Mouse (Mus musculus): ENCODE results near the gene Acer3. TPM values are rescaled to one million over a fixed set of nuclear protein-coding genes. Genes with fewer than 3 reads are reported as not detected.

Acer3 gene
- polyA plus RNA-seq, 1 experiment = 6.2 TPM

DNA sequence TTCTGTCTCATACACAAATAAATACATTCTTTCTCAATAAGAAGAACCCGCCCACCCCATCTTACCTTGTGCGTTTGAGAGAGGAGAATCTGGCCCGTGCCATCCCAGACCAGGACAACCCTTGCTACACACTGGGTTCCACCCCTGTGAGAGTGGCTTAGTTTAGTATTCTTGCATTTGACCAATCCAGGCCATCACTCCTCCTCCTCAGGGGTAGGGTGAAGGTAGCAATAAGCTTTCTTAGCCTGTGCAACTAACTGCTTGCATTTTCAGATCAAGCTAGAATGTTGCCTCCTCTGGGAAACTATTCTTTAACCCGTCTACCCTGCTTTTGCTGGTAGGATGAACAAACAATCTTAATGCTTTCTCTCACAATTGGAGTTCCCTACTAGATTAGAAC lies 121.6 kb downstream of the Acer3 start, which contains the start of gene B3gnt6:
Gene B3gnt6, minus strand, starts transcription at position 101 of the 400 bp plus-strand sequence.
- Histone ChIP-seq H3K4me3 (ENCODE audit: extremely low read depth, insufficient read depth, insufficient read length) (no peak within 1 kb of the TSS), H3K4me1 (ENCODE audit: control insufficient read depth, insufficient read depth, insufficient read length) (peaks cover 1% of the 10 kb centered on the region; the same call in 1 of the 2 replicates), H3K36me3 (ENCODE audit: control insufficient read depth, insufficient read depth, low read length) (no peaks in the 10 kb centered on the region), H3K27ac (ENCODE audit: insufficient read depth, low read length) (no peak within 1 kb of the TSS), H3K27me3 (ENCODE audit: control insufficient read depth, insufficient read depth, low read length) (peaks cover 7% of the 10 kb centered on the region)
- no peak for DNase-seq (ENCODE audit: low read depth in 1 of 2, low spot score in 2 of 2)
- whole genome bisulfite sequencing = 97% methylated on average over 4 of the region's 4 CpGs
- TF ChIP-seq POLR2A (IDR thresholded peaks at IDR 0.05; ENCODE audit: low read depth, low read length) (no peak), CTCF (IDR thresholded peaks at IDR 0.05; ENCODE audit: extremely low read depth, insufficient read depth, insufficient read length, insufficient replicate concordance) (no peak)

DNA sequence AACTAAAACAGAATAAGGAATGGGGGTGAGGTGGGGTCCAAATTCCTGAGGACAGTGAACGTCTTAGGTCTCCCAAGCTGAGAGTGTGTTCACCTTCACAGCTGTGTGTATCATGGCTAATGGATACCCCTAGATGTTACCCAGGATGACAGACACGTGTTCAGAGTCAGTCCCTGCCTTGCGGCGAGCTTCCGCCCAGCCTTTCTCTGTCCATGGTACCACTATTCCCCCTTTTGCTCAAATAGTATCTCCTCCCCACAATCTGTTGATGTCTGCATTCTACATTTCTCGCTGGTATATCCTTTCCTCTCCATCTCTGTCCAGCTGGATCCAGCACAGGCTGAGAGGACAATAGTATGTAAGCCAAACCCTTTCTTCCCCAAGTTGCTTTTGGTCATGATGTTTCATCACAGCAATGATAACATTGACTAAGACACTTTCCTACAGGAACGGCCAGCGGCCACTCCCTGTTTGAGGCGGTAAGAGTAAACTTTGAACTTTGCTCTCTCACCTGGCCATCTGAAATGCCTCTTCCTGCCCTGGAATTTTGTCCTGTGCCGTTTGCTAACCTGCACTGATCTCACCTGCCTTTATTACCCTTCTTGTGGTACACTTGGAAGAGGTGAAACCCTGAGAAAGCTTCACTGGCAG lies 125.7 kb downstream of the Acer3 start:
- H3K36me3 ChIP-seq (ENCODE audit: control insufficient read depth, insufficient read depth, low read length) = no peaks in the 10 kb centered on the region
- H3K27me3 ChIP-seq (ENCODE audit: control insufficient read depth, insufficient read depth, low read length) = peaks cover 17% of the 10 kb centered on the region
- no peak for DNase-seq (ENCODE audit: low read depth in 1 of 2, low spot score in 2 of 2)
- no peak overlapping the region for H3K4me3 ChIP-seq (ENCODE audit: extremely low read depth, insufficient read depth, insufficient read length)
- peaks cover 11% of the 10 kb centered on the region for H3K4me1 ChIP-seq (ENCODE audit: control insufficient read depth, insufficient read depth, insufficient read length)
- no peak overlapping the region for H3K27ac ChIP-seq (ENCODE audit: insufficient read depth, low read length)
- no peak for TF ChIP-seq CTCF (IDR thresholded peaks at IDR 0.05; ENCODE audit: extremely low read depth, insufficient read depth, insufficient read length, insufficient replicate concordance)
- no peak for TF ChIP-seq POLR2A (IDR thresholded peaks at IDR 0.05; ENCODE audit: low read depth, low read length)
- 52% methylated on average over 10 of the region's 10 CpGs for WGBS

DNA sequence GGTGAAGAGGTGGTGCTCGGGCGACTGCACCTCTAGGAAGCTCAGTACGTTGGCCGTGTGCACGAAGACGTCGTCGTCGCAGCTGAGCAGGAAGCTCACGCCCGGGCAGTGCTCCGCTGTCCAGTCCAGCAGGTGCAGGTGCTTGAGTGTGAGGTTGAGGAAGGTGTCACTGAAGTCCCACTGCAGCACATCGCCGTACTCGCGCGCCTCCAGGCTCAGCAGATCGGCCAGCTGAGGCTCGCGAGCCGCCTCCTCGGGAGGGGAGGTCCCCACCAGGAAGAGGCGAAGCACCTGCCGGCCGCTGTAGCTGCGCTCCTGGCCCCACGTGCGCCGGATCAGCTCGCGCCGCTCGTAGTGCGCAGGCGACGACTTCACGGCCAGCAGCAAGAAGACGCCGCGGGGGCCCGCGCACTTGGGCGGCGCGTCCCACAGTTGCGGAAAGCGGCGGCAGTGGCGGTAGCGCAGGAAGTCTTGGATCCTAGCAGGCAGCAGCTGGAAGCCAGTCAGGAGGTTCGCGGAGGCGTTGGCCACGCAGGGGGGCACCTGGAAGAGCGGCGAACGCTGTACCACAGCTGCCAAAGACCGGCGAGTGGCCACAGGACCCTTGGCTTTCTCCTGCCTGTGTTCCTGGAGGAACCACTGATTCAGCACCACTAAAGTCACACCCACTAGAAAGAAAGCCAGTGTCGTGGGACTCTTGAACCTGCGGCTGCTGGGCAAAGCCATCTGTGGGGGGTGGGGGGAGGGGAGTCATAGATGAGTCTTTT lies 126.8 kb downstream of the Acer3 start:
- no peak for DNase-seq (ENCODE audit: low read depth in 1 of 2, low spot score in 2 of 2)
- WGBS = 1% methylated on average over 61 of the region's 61 CpGs

DNA sequence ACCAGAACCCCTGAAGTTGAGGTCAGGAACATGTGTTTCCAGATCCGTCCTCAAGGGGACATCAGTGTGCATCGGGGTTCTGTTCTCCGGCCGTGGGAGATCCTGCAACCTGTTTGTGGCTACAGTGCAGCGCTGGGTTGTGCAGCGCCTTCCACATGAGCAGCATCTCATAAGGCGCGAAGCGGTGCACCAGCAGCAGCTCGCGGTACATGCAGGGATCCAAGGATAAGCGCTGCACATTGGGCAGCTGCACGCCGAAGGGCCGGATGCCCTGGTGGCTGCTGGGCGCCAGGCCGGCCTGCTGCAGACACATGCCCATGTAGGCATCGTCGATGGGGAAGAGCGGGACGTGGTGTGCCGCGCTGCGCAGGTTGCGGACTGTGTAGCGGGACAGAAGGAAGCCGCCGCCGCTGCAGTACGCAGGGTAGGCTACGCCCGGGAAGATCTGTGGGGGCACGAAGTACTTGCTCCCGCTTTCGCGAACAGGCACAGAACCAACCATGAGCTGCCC lies 127.4 kb downstream of the Acer3 start:
- Histone ChIP-seq H3K36me3 (ENCODE audit: control insufficient read depth, insufficient read depth, low read length) (no peaks in the 10 kb centered on the region), H3K4me1 (ENCODE audit: control insufficient read depth, insufficient read depth, insufficient read length) (peaks cover 11% of the 10 kb centered on the region)
- 1% methylated on average over 36 of the region's 36 CpGs for WGBS

More for the DNA sequence above, 126.8 kb downstream of the Acer3 start:
- TF ChIP-seq CTCF (IDR thresholded peaks at IDR 0.05; ENCODE audit: extremely low read depth, insufficient read depth, insufficient read length, insufficient replicate concordance) (no peak), POLR2A (IDR thresholded peaks at IDR 0.05; ENCODE audit: low read depth, low read length) (no peak)
- Histone ChIP-seq H3K27me3 (ENCODE audit: control insufficient read depth, insufficient read depth, low read length) (peaks cover 17% of the 10 kb centered on the region), H3K4me3 (ENCODE audit: extremely low read depth, insufficient read depth, insufficient read length) (peak overlapping the region; percentile 49; the same call in 1 of the 2 replicates), H3K4me1 (ENCODE audit: control insufficient read depth, insufficient read depth, insufficient read length) (peaks cover 11% of the 10 kb centered on the region), H3K36me3 (ENCODE audit: control insufficient read depth, insufficient read depth, low read length) (no peaks in the 10 kb centered on the region), H3K27ac (ENCODE audit: insufficient read depth, low read length) (no peak overlapping the region)

DNA sequence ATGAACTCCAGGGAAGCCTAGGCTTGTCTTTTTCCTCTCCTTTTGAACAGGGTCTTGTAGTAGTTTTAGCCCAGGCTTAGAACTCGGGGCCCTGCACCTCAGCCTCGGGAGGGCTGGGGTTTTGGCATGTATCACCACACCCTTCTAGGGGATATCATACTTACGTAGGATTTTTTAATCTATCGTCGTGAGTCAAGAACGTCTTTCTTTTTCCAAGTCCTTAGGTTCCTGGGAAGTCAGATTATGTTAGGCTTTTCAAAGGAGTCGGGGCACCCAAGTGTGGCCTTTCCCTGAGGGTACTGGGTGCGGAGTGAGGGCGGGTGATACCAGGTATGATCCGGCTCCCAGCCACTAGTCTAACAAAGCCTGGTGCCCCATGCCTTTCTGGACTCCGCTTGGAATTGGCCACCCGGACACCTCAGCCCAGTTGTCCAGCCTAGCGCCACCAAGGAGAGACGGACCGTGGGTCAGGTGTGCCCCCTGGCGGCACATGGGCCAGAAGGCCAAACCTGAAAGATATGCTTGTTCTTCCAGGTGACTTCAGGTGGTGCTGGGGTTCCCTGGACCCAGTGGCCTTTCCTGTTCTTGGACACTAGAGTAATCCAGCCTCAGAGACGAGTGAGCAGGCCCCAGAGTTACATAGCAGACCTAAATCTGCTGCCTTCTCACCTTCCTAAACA lies 129.3 kb downstream of the Acer3 start:
- no peak overlapping the region for H3K27ac ChIP-seq (ENCODE audit: insufficient read depth, low read length)
- no peak overlapping the region for H3K4me3 ChIP-seq (ENCODE audit: extremely low read depth, insufficient read depth, insufficient read length)
- peaks cover 17% of the 10 kb centered on the region for H3K27me3 ChIP-seq (ENCODE audit: control insufficient read depth, insufficient read depth, low read length)
- no peaks in the 10 kb centered on the region for H3K36me3 ChIP-seq (ENCODE audit: control insufficient read depth, insufficient read depth, low read length)
- 80% methylated on average over 17 of the region's 17 CpGs for WGBS
- H3K4me1 ChIP-seq (ENCODE audit: control insufficient read depth, insufficient read depth, insufficient read length) = peaks cover 11% of the 10 kb centered on the region
- DNase-seq (ENCODE audit: low read depth in 1 of 2, low spot score in 2 of 2) = no peak
- TF ChIP-seq POLR2A (IDR thresholded peaks at IDR 0.05; ENCODE audit: low read depth, low read length) (no peak), CTCF (IDR thresholded peaks at IDR 0.05; ENCODE audit: extremely low read depth, insufficient read depth, insufficient read length, insufficient replicate concordance) (peak; percentile 54; the same call in 1 of the 2 replicates)

More for the DNA sequence above, 127.4 kb downstream of the Acer3 start:
- H3K4me3 ChIP-seq (ENCODE audit: extremely low read depth, insufficient read depth, insufficient read length) = peak overlapping the region; percentile 49; the same call in 1 of the 2 replicates
- H3K27ac ChIP-seq (ENCODE audit: insufficient read depth, low read length) = no peak overlapping the region
- TF ChIP-seq POLR2A (IDR thresholded peaks at IDR 0.05; ENCODE audit: low read depth, low read length) (no peak), CTCF (IDR thresholded peaks at IDR 0.05; ENCODE audit: extremely low read depth, insufficient read depth, insufficient read length, insufficient replicate concordance) (no peak; the same call in 1 of the 2 replicates)
- peak in 1 of 2 experiments; percentile 15 for DNase-seq (ENCODE audit: low read depth in 1 of 2, low spot score in 2 of 2)
- H3K27me3 ChIP-seq (ENCODE audit: control insufficient read depth, insufficient read depth, low read length) = peaks cover 17% of the 10 kb centered on the region

DNA sequence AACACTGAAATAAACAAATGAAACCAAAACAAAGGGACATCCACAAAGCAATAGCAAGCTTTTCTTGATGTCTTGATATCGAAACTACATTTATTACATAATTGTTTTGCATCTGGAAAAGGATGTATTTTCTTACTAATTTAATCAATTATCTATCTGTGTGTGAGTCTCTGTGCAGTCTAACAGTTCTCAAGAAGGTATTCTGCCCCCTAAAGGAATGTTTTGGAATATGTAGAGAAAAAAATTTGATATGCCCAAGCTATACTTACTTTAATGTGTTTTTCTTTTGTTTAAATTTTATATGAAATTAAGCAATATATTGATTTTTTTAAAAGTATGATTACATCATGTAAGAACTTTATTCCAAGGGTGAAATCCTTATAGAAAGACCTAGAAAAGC lies 130.4 kb downstream of the Acer3 start:
- H3K36me3 ChIP-seq (ENCODE audit: control insufficient read depth, insufficient read depth, low read length) = no peaks in the 10 kb centered on the region
- no peak overlapping the region for H3K4me3 ChIP-seq (ENCODE audit: extremely low read depth, insufficient read depth, insufficient read length)
- no peak overlapping the region for H3K27ac ChIP-seq (ENCODE audit: insufficient read depth, low read length)
- H3K27me3 ChIP-seq (ENCODE audit: control insufficient read depth, insufficient read depth, low read length) = peaks cover 15% of the 10 kb centered on the region
- peaks cover 11% of the 10 kb centered on the region for H3K4me1 ChIP-seq (ENCODE audit: control insufficient read depth, insufficient read depth, insufficient read length)
- TF ChIP-seq POLR2A (IDR thresholded peaks at IDR 0.05; ENCODE audit: low read depth, low read length) (no peak), CTCF (IDR thresholded peaks at IDR 0.05; ENCODE audit: extremely low read depth, insufficient read depth, insufficient read length, insufficient replicate concordance) (no peak)
- no peak for DNase-seq (ENCODE audit: low read depth in 1 of 2, low spot score in 2 of 2)
- WGBS = 88% methylated on average over 1 of the region's 1 CpGs

Measured in spleen, adult 2 months (tissue).